Mouse (Mus musculus): ENCODE results near the gene C1qtnf9. TPM values are rescaled to one million over a fixed set of nuclear protein-coding genes. Genes with fewer than 3 reads are reported as not detected.

The C1qtnf9 gene
- polyA plus RNA-seq, 1 experiment from 2014 or later, result 0.15 TPM

- H3K27me3 ChIP-seq (ENCODE audit: control insufficient read depth, insufficient read depth, low read length), result no peaks in the 10 kb centered on the region
- no peaks in the 10 kb centered on the region for H3K9me3 ChIP-seq (ENCODE audit: control insufficient read depth, low read length)
- H3K27ac ChIP-seq (replicated peaks; ENCODE audit: low read depth, low read length), result no peak overlapping the region
- H3K9ac ChIP-seq (ENCODE audit: low read length), result no peak overlapping the region
- H3K4me3 ChIP-seq (ENCODE audit: low read depth, low read length), result no peak overlapping the region
- DNase-seq (ENCODE audit: low spot score) (no peak), ATAC-seq (ENCODE audit: insufficient number of reproducible peaks, low FRiP score, low TSS enrichment, low read depth) (no peak)
- H3K4me1 ChIP-seq (ENCODE audit: control insufficient read depth, insufficient read depth, low read length), result no peaks in the 10 kb centered on the region
- no peak overlapping the region for H3K4me2 ChIP-seq (ENCODE audit: low read depth, severe bottlenecking)
- WGBS, result 96% methylated on average over 10 of the region's 10 CpGs
- peaks cover 2% of the 10 kb centered on the region; the same call in 1 of the 2 replicates for H3K36me3 ChIP-seq (ENCODE audit: control insufficient read depth, insufficient read depth, low read length)
Observed at GRCm38 (mm10) chr14:60753801-60754126, 14.2 kb upstream of the C1qtnf9 start.

GRCm38 (mm10) chr14:60754656-60755055, 13.3 kb upstream of the C1qtnf9 start:
- Histone ChIP-seq H3K9me3 (ENCODE audit: control insufficient read depth, low read length) (no peaks in the 10 kb centered on the region), H3K4me2 (ENCODE audit: low read depth, severe bottlenecking) (no peak overlapping the region), H3K27ac (replicated peaks; ENCODE audit: low read depth, low read length) (no peak overlapping the region), H3K4me1 (ENCODE audit: control insufficient read depth, insufficient read depth, low read length) (no peaks in the 10 kb centered on the region), H3K4me3 (ENCODE audit: low read depth, low read length) (no peak overlapping the region), H3K27me3 (ENCODE audit: control insufficient read depth, insufficient read depth, low read length) (no peaks in the 10 kb centered on the region), H3K36me3 (ENCODE audit: control insufficient read depth, insufficient read depth, low read length) (peaks cover 2% of the 10 kb centered on the region; the same call in 1 of the 2 replicates), H3K9ac (ENCODE audit: low read length) (no peak overlapping the region)
- no peak for ATAC-seq (ENCODE audit: insufficient number of reproducible peaks, low FRiP score, low TSS enrichment, low read depth)
- no peak for DNase-seq (ENCODE audit: low spot score)
- WGBS, result 95% methylated on average over 5 of the region's 5 CpGs

- DNase-seq (ENCODE audit: low spot score), result no peak
- Histone ChIP-seq H3K4me1 (ENCODE audit: control insufficient read depth, insufficient read depth, low read length) (no peaks in the 10 kb centered on the region), H3K27ac (replicated peaks; ENCODE audit: low read depth, low read length) (no peak overlapping the region), H3K9ac (ENCODE audit: low read length) (no peak overlapping the region), H3K4me2 (ENCODE audit: low read depth, severe bottlenecking) (no peak overlapping the region), H3K27me3 (ENCODE audit: control insufficient read depth, insufficient read depth, low read length) (no peaks in the 10 kb centered on the region), H3K9me3 (ENCODE audit: control insufficient read depth, low read length) (no peaks in the 10 kb centered on the region), H3K4me3 (ENCODE audit: low read depth, low read length) (no peak overlapping the region), H3K36me3 (ENCODE audit: control insufficient read depth, insufficient read depth, low read length) (peaks cover 2% of the 10 kb centered on the region; the same call in 1 of the 2 replicates)
- 94% methylated on average over 15 of the region's 15 CpGs for WGBS
- no peak for ATAC-seq (ENCODE audit: insufficient number of reproducible peaks, low FRiP score, low TSS enrichment, low read depth)
Observed at GRCm38 (mm10) chr14:60756271-60756670, 11.7 kb upstream of the C1qtnf9 start.

- WGBS, result 97% methylated on average over 8 of the region's 8 CpGs
- H3K36me3 ChIP-seq (ENCODE audit: control insufficient read depth, insufficient read depth, low read length), result peaks cover 2% of the 10 kb centered on the region; the same call in 1 of the 2 replicates
Observed at GRCm38 (mm10) chr14:60757265-60757664, 10.7 kb upstream of the C1qtnf9 start.

GRCm38 (mm10) chr14:60757722-60758121, 10.2 kb upstream of the C1qtnf9 start:
- Histone ChIP-seq H3K27ac (replicated peaks; ENCODE audit: low read depth, low read length) (no peak overlapping the region), H3K4me1 (ENCODE audit: control insufficient read depth, insufficient read depth, low read length) (no peaks in the 10 kb centered on the region), H3K4me2 (ENCODE audit: low read depth, severe bottlenecking) (no peak overlapping the region), H3K36me3 (ENCODE audit: control insufficient read depth, insufficient read depth, low read length) (peaks cover 2% of the 10 kb centered on the region; the same call in 1 of the 2 replicates), H3K4me3 (ENCODE audit: low read depth, low read length) (no peak overlapping the region), H3K27me3 (ENCODE audit: control insufficient read depth, insufficient read depth, low read length) (no peaks in the 10 kb centered on the region), H3K9me3 (ENCODE audit: control insufficient read depth, low read length) (no peaks in the 10 kb centered on the region), H3K9ac (ENCODE audit: low read length) (no peak overlapping the region)
- 94% methylated on average over 7 of the region's 7 CpGs for WGBS
- no peak for DNase-seq (ENCODE audit: low spot score)
- ATAC-seq (ENCODE audit: insufficient number of reproducible peaks, low FRiP score, low TSS enrichment, low read depth), result no peak

More at GRCm38 (mm10) chr14:60757265-60757664, 10.7 kb upstream of the C1qtnf9 start:
- no peak overlapping the region for H3K4me3 ChIP-seq (ENCODE audit: low read depth, low read length)
- H3K27ac ChIP-seq (replicated peaks; ENCODE audit: low read depth, low read length), result no peak overlapping the region
- H3K4me2 ChIP-seq (ENCODE audit: low read depth, severe bottlenecking), result no peak overlapping the region
- ATAC-seq (ENCODE audit: insufficient number of reproducible peaks, low FRiP score, low TSS enrichment, low read depth) (no peak), DNase-seq (ENCODE audit: low spot score) (no peak)
- no peaks in the 10 kb centered on the region for H3K27me3 ChIP-seq (ENCODE audit: control insufficient read depth, insufficient read depth, low read length)
- H3K9ac ChIP-seq (ENCODE audit: low read length), result no peak overlapping the region
- no peaks in the 10 kb centered on the region for H3K4me1 ChIP-seq (ENCODE audit: control insufficient read depth, insufficient read depth, low read length)
- H3K9me3 ChIP-seq (ENCODE audit: control insufficient read depth, low read length), result no peaks in the 10 kb centered on the region

GRCm38 (mm10) chr14:60759097-60759496, 8.8 kb upstream of the C1qtnf9 start:
- Histone ChIP-seq H3K27ac (replicated peaks; ENCODE audit: low read depth, low read length) (no peak overlapping the region), H3K4me2 (ENCODE audit: low read depth, severe bottlenecking) (no peak overlapping the region), H3K36me3 (ENCODE audit: control insufficient read depth, insufficient read depth, low read length) (peaks cover 2% of the 10 kb centered on the region; the same call in 1 of the 2 replicates), H3K9me3 (ENCODE audit: control insufficient read depth, low read length) (no peaks in the 10 kb centered on the region), H3K4me3 (ENCODE audit: low read depth, low read length) (no peak overlapping the region), H3K9ac (ENCODE audit: low read length) (no peak overlapping the region), H3K27me3 (ENCODE audit: control insufficient read depth, insufficient read depth, low read length) (no peaks in the 10 kb centered on the region), H3K4me1 (ENCODE audit: control insufficient read depth, insufficient read depth, low read length) (no peaks in the 10 kb centered on the region)
- no peak for ATAC-seq (ENCODE audit: insufficient number of reproducible peaks, low FRiP score, low TSS enrichment, low read depth)
- no peak for DNase-seq (ENCODE audit: low spot score)
- 94% methylated on average over 8 of the region's 8 CpGs for WGBS

GRCm38 (mm10) chr14:60761801-60762200, 6.1 kb upstream of the C1qtnf9 start:
- Histone ChIP-seq H3K27me3 (ENCODE audit: control insufficient read depth, insufficient read depth, low read length) (no peaks in the 10 kb centered on the region), H3K9me3 (ENCODE audit: control insufficient read depth, low read length) (no peaks in the 10 kb centered on the region), H3K4me1 (ENCODE audit: control insufficient read depth, insufficient read depth, low read length) (no peaks in the 10 kb centered on the region), H3K4me2 (ENCODE audit: low read depth, severe bottlenecking) (no peak overlapping the region), H3K27ac (replicated peaks; ENCODE audit: low read depth, low read length) (no peak overlapping the region), H3K4me3 (ENCODE audit: low read depth, low read length) (no peak overlapping the region), H3K36me3 (ENCODE audit: control insufficient read depth, insufficient read depth, low read length) (no peaks in the 10 kb centered on the region), H3K9ac (ENCODE audit: low read length) (no peak overlapping the region)
- DNase-seq (ENCODE audit: low spot score) (no peak), ATAC-seq (ENCODE audit: insufficient number of reproducible peaks, low FRiP score, low TSS enrichment, low read depth) (no peak)
- 78% methylated on average over 10 of the region's 10 CpGs for WGBS

DNA sequence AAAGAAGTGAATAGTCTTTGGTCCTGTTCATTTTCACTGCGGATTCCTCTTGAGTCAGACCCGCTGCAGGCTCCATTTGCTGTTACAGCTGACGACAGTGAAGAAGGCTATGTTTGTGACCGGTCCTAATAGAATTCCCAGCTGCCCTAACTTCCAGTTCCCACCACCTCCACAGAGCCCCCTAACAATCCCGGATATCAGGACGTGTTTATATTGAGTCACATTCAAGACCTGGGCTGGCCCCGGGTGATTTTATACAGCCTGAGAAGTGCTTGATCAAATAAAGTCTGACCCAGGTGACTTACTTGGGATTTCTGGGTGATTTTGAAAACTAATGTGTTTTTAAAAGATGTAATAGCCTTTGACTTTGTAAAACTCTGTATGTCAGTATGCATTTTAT, 5.2 kb upstream of the C1qtnf9 start:
- Histone ChIP-seq H3K4me1 (ENCODE audit: control insufficient read depth, insufficient read depth, low read length) (no peaks in the 10 kb centered on the region), H3K4me2 (ENCODE audit: low read depth, severe bottlenecking) (no peak overlapping the region), H3K9ac (ENCODE audit: low read length) (no peak overlapping the region), H3K4me3 (ENCODE audit: low read depth, low read length) (no peak overlapping the region), H3K27me3 (ENCODE audit: control insufficient read depth, insufficient read depth, low read length) (no peaks in the 10 kb centered on the region), H3K27ac (replicated peaks; ENCODE audit: low read depth, low read length) (no peak overlapping the region), H3K9me3 (ENCODE audit: control insufficient read depth, low read length) (no peaks in the 10 kb centered on the region), H3K36me3 (ENCODE audit: control insufficient read depth, insufficient read depth, low read length) (no peaks in the 10 kb centered on the region)
- 73% methylated on average over 7 of the region's 7 CpGs for WGBS
- no peak for ATAC-seq (ENCODE audit: insufficient number of reproducible peaks, low FRiP score, low TSS enrichment, low read depth)
- DNase-seq (ENCODE audit: low spot score), result no peak

GRCm38 (mm10) chr14:60763746-60764145, 4.2 kb upstream of the C1qtnf9 start:
- no peak overlapping the region for H3K4me2 ChIP-seq (ENCODE audit: low read depth, severe bottlenecking)
- no peaks in the 10 kb centered on the region for H3K36me3 ChIP-seq (ENCODE audit: control insufficient read depth, insufficient read depth, low read length)
- ATAC-seq (ENCODE audit: insufficient number of reproducible peaks, low FRiP score, low TSS enrichment, low read depth), result no peak
- no peak for DNase-seq (ENCODE audit: low spot score)
- 95% methylated on average over 5 of the region's 5 CpGs for WGBS
- H3K9me3 ChIP-seq (ENCODE audit: control insufficient read depth, low read length), result no peaks in the 10 kb centered on the region
- no peaks in the 10 kb centered on the region for H3K4me1 ChIP-seq (ENCODE audit: control insufficient read depth, insufficient read depth, low read length)
- H3K4me3 ChIP-seq (ENCODE audit: low read depth, low read length), result no peak overlapping the region
- no peak overlapping the region for H3K27ac ChIP-seq (replicated peaks; ENCODE audit: low read depth, low read length)
- H3K9ac ChIP-seq (ENCODE audit: low read length), result no peak overlapping the region
- no peaks in the 10 kb centered on the region for H3K27me3 ChIP-seq (ENCODE audit: control insufficient read depth, insufficient read depth, low read length)
